Mouse (Mus musculus): ENCODE data around the gene Itgax.
A peak's percentile ranks its signal among the peaks of the same experiment; 100 is the strongest.

The Itgax gene

GRCm38 (mm10) chr7:128164001-128164400 is 34.7 kb downstream of the Itgax start:
- no peak for DNase-seq

GRCm38 (mm10) chr7:128166391-128166790 is 37.0 kb downstream of the Itgax start:
- no peak for DNase-seq

GRCm38 (mm10) chr7:128169996-128170395 is 40.6 kb downstream of the Itgax start:
- no peak for DNase-seq

- peak; percentile 6 to 12 for DNase-seq
Observed at GRCm38 (mm10) chr7:128178385-128178784, 49.0 kb downstream of the Itgax start.

- no peak for DNase-seq
Observed at GRCm38 (mm10) chr7:128180126-128180525, 50.8 kb downstream of the Itgax start.

- no peak for DNase-seq
Observed at GRCm38 (mm10) chr7:128180546-128180945, 51.2 kb downstream of the Itgax start.

- DNase-seq: no peak
Observed at GRCm38 (mm10) chr7:128181691-128182090, 52.3 kb downstream of the Itgax start.
